Mouse (Mus musculus): ENCODE results near the gene Obsl1. TPM values are rescaled to one million over a fixed set of nuclear protein-coding genes. Genes with fewer than 3 reads are reported as not detected.

The Obsl1 gene
- total and polyA plus RNA-seq, 2 experiments from 2014 or later, result 22.9 to 43.7 TPM

DNA sequence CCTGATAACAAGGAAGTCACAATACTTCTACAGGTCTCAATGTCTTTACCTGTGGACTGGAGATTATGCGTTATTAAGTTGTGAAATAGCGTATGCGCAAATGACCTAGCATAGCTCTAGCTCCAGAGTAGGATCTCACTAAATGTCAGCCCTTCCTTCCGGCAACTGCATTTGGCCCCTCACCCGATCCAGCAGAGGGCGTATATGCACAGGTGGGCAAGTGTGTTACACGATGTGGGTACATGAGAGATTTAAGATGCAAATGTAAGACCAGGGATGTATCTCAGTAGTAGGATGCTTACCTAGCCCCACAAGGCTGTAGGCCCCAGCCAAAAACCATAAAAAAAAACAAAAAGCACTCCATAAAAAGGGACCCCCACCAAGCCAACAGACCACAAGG lies 6.8 kb downstream of the Obsl1 start:
- Histone ChIP-seq H3K36me3 (ENCODE audit: insufficient read depth) (peaks cover 35% of the 10 kb centered on the region), H3K9ac (no peak overlapping the region), H3K9me3 (ENCODE audit: low read length) (no peaks in the 10 kb centered on the region), H3K27ac (ENCODE audit: low read depth, low read length) (no peak overlapping the region), H3K4me1 (ENCODE audit: insufficient read depth) (0 out of 2 replicates have a peak, but pooled peaks cover 3% of the 10 kb centered on the region), H3K27me3 (ENCODE audit: insufficient read depth, low read length) (no peaks in the 10 kb centered on the region), H3K4me2 (ENCODE audit: low read depth) (no peak overlapping the region), H3K4me3 (ENCODE audit: low read depth, low read length) (no peak overlapping the region)
- ATAC-seq, result no peak
- no peak for DNase-seq
- TF ChIP-seq CTCF (IDR thresholded peaks at IDR 0.05; ENCODE audit: low read depth), result peak; percentile 12; the same call in 1 of the 2 replicates
- WGBS, result 86% methylated on average over 7 of the region's 7 CpGs

- no peak overlapping the region for H3K9ac ChIP-seq
- ATAC-seq (no peak), DNase-seq (no peak)
- peaks cover 35% of the 10 kb centered on the region for H3K36me3 ChIP-seq (ENCODE audit: insufficient read depth)
- no peaks in the 10 kb centered on the region for H3K9me3 ChIP-seq (ENCODE audit: low read length)
- H3K4me2 ChIP-seq (ENCODE audit: low read depth), result no peak overlapping the region
- no peaks in the 10 kb centered on the region for H3K27me3 ChIP-seq (ENCODE audit: insufficient read depth, low read length)
- no peak overlapping the region for H3K4me3 ChIP-seq (ENCODE audit: low read depth, low read length)
- H3K4me1 ChIP-seq (ENCODE audit: insufficient read depth), result no peaks in the 10 kb centered on the region
- WGBS, result 91% methylated on average over 4 of the region's 4 CpGs
- no peak for TF ChIP-seq CTCF (IDR thresholded peaks at IDR 0.05; ENCODE audit: low read depth)
- H3K27ac ChIP-seq (ENCODE audit: low read depth, low read length), result no peak overlapping the region
Measured at GRCm38 (mm10) chr1:75498897-75499296, 7.4 kb downstream of the Obsl1 start.

DNA sequence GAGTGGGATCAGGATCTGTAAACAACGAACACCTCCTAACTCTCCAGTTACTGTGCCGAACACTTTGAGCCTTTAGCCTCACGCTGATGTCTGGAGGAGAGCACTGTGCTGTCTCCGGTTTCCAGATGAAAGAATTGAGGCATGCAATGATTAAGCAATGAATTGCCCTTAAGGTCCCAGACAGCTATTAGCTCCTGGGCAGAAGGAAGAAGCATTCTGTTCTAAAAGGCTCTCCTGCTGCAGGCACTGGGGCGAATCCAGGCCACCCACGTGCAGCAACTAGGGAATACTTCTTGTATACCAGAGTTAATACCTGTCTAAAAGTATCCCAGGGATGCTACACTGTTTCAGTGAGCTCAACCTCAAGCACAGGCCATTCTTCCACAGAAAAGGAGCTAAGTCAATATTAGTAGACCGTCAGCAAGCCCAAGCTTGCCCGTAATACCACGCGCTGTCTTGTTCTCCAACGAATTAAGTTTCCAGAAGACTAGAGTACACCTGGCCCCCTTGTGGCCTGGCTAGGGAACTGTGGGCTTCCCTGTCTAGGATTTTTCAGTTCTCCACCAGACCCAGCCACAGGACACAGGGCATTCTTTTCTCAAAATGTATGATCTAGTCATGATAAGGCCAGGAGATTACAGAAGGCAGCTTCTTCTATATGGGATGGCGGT lies 11.2 kb downstream of the Obsl1 start:
- 46% methylated on average over 12 of the region's 12 CpGs for WGBS
- DNase-seq, result peak; percentile 64
- Histone ChIP-seq H3K27me3 (ENCODE audit: insufficient read depth, low read length) (no peaks in the 10 kb centered on the region), H3K4me1 (ENCODE audit: insufficient read depth) (no peaks in the 10 kb centered on the region), H3K36me3 (ENCODE audit: insufficient read depth) (peaks cover 27% of the 10 kb centered on the region; the same call in 1 of the 2 replicates), H3K9me3 (ENCODE audit: low read length) (no peaks in the 10 kb centered on the region), H3K4me2 (ENCODE audit: low read depth) (no peak overlapping the region), H3K9ac (no peak overlapping the region), H3K4me3 (ENCODE audit: low read depth, low read length) (no peak overlapping the region), H3K27ac (ENCODE audit: low read depth, low read length) (no peak overlapping the region)
- TF ChIP-seq CTCF (IDR thresholded peaks at IDR 0.05; ENCODE audit: low read depth), result peak; percentile 86
- ATAC-seq, result peak; percentile 70

DNA sequence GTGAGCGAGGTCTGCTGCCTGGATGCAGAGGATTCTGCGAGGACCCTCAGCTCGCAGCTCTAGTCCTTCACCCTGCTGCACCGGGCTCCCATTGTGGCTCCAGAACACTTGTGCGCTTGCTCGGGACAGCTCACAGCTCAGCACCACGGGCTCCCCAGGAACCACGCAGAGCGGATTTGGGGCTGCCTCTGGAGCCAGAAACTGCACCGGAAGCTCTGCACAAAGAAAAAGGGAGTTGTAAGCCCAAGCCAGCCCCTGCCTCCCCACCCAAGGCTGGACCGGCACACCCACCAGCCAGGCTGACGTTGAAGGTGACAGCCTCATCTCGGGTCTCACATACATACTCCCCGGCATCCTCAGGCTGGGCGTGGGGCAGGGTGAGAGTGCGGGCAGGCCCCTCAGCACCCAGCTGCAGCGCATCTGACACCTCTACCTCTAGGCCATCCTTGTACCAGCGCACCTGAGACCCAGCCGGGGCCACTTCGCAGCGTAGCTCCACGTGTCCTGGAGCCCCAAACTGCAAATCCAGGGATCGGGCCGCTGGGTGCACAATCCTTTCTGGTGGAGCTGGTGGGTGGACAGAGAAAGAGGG lies 13.6 kb downstream of the Obsl1 start:
- H3K27me3 ChIP-seq (ENCODE audit: insufficient read depth, low read length), result 0 out of 2 replicates have a peak, but pooled peaks cover 9% of the 10 kb centered on the region
- no peak overlapping the region for H3K27ac ChIP-seq (ENCODE audit: low read depth, low read length)
- no peak overlapping the region for H3K4me2 ChIP-seq (ENCODE audit: low read depth)
- H3K4me1 ChIP-seq (ENCODE audit: insufficient read depth), result 0 out of 2 replicates have a peak, but pooled peaks cover 3% of the 10 kb centered on the region
- H3K9me3 ChIP-seq (ENCODE audit: low read length), result no peaks in the 10 kb centered on the region
- WGBS, result 41% methylated on average over 24 of the region's 24 CpGs
- no peak for TF ChIP-seq CTCF (IDR thresholded peaks at IDR 0.05; ENCODE audit: low read depth)
- DNase-seq, result no peak
- H3K9ac ChIP-seq, result no peak overlapping the region
- no peak for ATAC-seq
- H3K36me3 ChIP-seq (ENCODE audit: insufficient read depth), result peaks cover 10% of the 10 kb centered on the region; the same call in 1 of the 2 replicates
- no peak overlapping the region for H3K4me3 ChIP-seq (ENCODE audit: low read depth, low read length)

GRCm38 (mm10) chr1:75490785-75491551 lies 15.3 kb downstream of the Obsl1 start:
- H3K4me3 ChIP-seq (ENCODE audit: low read depth, low read length), result no peak overlapping the region
- H3K9ac ChIP-seq, result no peak overlapping the region
- DNase-seq (no peak), ATAC-seq (no peak)
- peaks cover 16% of the 10 kb centered on the region for H3K27me3 ChIP-seq (ENCODE audit: insufficient read depth, low read length)
- peaks cover 10% of the 10 kb centered on the region; the same call in 1 of the 2 replicates for H3K36me3 ChIP-seq (ENCODE audit: insufficient read depth)
- WGBS, result 87% methylated on average over 34 of the region's 34 CpGs
- H3K4me2 ChIP-seq (ENCODE audit: low read depth), result no peak overlapping the region
- no peak overlapping the region for H3K27ac ChIP-seq (ENCODE audit: low read depth, low read length)
- no peak for TF ChIP-seq CTCF (IDR thresholded peaks at IDR 0.05; ENCODE audit: low read depth)
- H3K9me3 ChIP-seq (ENCODE audit: low read length), result no peaks in the 10 kb centered on the region
- H3K4me1 ChIP-seq (ENCODE audit: insufficient read depth), result 0 out of 2 replicates have a peak, but pooled peaks cover 5% of the 10 kb centered on the region

DNA sequence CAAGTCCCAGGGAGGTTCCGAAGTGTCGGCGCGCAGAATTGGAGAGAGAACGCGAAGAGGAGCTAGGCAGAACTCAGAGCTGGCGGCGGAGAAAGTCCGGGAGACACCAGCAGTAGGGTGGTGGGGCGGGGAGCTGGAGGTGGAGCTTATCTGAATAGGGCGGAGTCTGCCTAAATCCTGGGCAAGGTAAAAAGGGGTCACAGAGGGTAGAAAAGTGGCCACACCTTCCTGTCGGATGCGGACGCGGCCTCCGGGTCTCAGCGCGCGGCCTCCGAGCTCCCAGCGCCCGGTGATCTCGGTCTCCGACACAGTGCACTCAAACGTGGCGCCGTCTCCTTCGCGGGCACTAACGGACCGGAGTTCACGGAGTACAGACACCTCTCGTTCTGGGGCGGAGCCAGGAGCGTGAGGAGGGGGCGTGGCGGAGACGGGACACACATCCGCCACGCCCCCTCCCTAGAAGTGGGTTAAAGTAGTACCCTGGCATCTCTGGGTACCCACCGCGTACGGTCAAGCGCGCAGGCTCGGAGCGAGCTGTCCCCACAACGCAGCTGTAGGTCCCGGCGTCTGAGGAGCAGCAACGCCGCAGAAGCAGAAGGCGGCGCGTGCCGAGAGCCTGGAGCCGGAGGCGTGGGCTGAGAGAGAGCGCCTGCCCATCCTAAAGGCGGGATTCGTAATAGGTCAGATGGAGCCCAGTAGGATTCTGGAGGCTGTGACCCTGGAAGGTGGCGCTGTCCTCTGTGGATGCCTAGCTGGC lies 18.7 kb downstream of the Obsl1 start:
- DNase-seq (peak; percentile 61), ATAC-seq (peak; percentile 68)
- Histone ChIP-seq H3K9ac (peak overlapping the region; percentile 31; the same call in 1 of the 2 replicates), H3K27ac (ENCODE audit: low read depth, low read length) (no peak overlapping the region), H3K36me3 (ENCODE audit: insufficient read depth) (peaks cover 42% of the 10 kb centered on the region), H3K4me3 (ENCODE audit: low read depth, low read length) (peak overlapping the region; percentile 44), H3K4me1 (ENCODE audit: insufficient read depth) (0 out of 2 replicates have a peak, but pooled peaks cover 5% of the 10 kb centered on the region), H3K27me3 (ENCODE audit: insufficient read depth, low read length) (peaks cover 18% of the 10 kb centered on the region), H3K9me3 (ENCODE audit: low read length) (no peaks in the 10 kb centered on the region), H3K4me2 (ENCODE audit: low read depth) (peak overlapping the region; percentile 91)
- peak; percentile 37 for TF ChIP-seq CTCF (IDR thresholded peaks at IDR 0.05; ENCODE audit: low read depth)
- 4% methylated on average over 62 of the region's 62 CpGs for WGBS

Measured in forebrain, postnatal 0 days (tissue).